Mouse (Mus musculus): ENCODE results near the gene Tsga10.

DNA sequence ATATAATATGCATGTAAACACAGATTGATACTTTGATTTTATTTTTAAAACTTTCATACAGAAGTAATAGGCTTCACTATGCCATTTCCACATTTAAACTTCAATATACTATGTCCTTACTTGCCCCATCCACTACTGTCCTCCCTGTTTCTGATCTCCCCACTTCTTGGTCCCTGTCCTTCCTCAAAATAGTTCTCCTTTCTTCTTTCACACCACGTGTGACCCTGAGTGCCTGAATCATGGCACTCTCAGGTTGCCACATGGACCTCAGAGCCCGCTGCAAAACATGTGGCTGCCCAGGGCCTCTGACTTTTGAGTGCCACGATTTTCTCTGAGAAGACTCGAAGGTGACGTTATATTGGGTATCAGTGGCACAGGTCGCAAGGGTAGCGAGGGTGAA lies 131.4 kb downstream of the Tsga10 start:
- TF ChIP-seq CTCF (IDR thresholded peaks at IDR 0.05) (no peak), EP300 (IDR thresholded peaks at IDR 0.05) (no peak)

Measured in lung, postnatal 0 days (tissue).